Mouse (Mus musculus) midbrain, embryonic 14.5 days (tissue): Measurements from ENCODE around the gene Mplkip. TPM values are rescaled to one million over a fixed set of nuclear protein-coding genes. Genes with fewer than 3 reads are reported as not detected.

Experiments
- ATAC-seq: fragments of 200-750 bp; cut with Nextera tagmentation; 2 replicates; pipeline ENCODE4 v1.8.0; 2017; ENCODE audit warnings: moderate number of reproducible peaks, moderate library complexity; ENCODE audit not compliant: low FRiP score, low TSS enrichment
- DNase-seq: peaks from one replicate; pipeline ENCODE4 v3.0.0-alpha.2; 2015
- H3K27ac ChIP-seq: fragments of 300-500 bp; sonication (generic); replicated peaks from 2 replicates; pipeline ENCODE4 v1.5.1; 2014; ENCODE audit warnings: mild to moderate bottlenecking, low read depth, low read length, moderate library complexity
- H3K27me3 ChIP-seq: fragments of 300-500 bp; sonication (generic); 2 replicates; pipeline ENCODE4 v1.6.1; 2014; ENCODE audit warnings: low read length, control low read depth, mixed read lengths; ENCODE audit not compliant: control insufficient read depth, insufficient read depth
- H3K36me3 ChIP-seq: fragments of 300-500 bp; sonication (generic); 2 replicates; pipeline ENCODE4 v1.6.1; 2014; ENCODE audit warnings: low read length, control low read depth; ENCODE audit not compliant: control insufficient read depth, insufficient read depth
- H3K4me1 ChIP-seq: fragments of 300-500 bp; sonication (generic); 2 replicates; pipeline ENCODE4 v1.6.1; 2014; ENCODE audit warnings: mild to moderate bottlenecking, antibody characterized with exemption, low read length, control low read depth; ENCODE audit not compliant: control insufficient read depth, insufficient read depth
- H3K4me2 ChIP-seq: fragments of 300-500 bp; sonication (generic); 2 replicates; pipeline ENCODE4 v1.6.1; 2014; ENCODE audit warnings: mild to moderate bottlenecking, low read length, moderate library complexity
- H3K4me3 ChIP-seq: fragments of 300-500 bp; sonication (generic); replicated peaks from 2 replicates; pipeline ENCODE4 v1.5.1; 2014; ENCODE audit warnings: low read depth, low read length
- H3K9ac ChIP-seq: fragments of 300-500 bp; sonication (generic); replicated peaks from 2 replicates; pipeline ENCODE4 v1.6.1; 2014; ENCODE audit warnings: mild to moderate bottlenecking, low read length, moderate library complexity
- H3K9me3 ChIP-seq: fragments of 300-500 bp; sonication (generic); 2 replicates; pipeline ENCODE4 v1.6.1; 2016; ENCODE audit warnings: low read length, control low read depth, mixed read lengths; ENCODE audit not compliant: control insufficient read depth
- WGBS: fragments of 180-500 bp; shearing (Covaris S2); extraction: QIAGEN DNeasy Blood & Tissue Kit; methylation state at CpG from one replicate; pipeline ENCODE4 v1.1.7; 2014; 5-methylcytosine and 5-hydroxymethylcytosine counted together
- microRNA counts: library from miRNA; unstranded; fragments of <30 nt; microRNA quantifications from one replicate; lab custom pipeline; 2016
- microRNA-seq: library from miRNA; unstranded; fragments of <30 nt; microRNA quantifications from one replicate; pipeline ENCODE4, GENCODE M21; 2016
- polyA plus RNA-seq: library from polyadenylated mRNA; unstranded; fragments of >200 nt; fragmentation: Nextera tagmentation; extraction: Ambion mirVana; gene quantifications from 2 replicates; pipeline ENCODE4 v1.2.1, GENCODE M21; 2014

The Mplkip gene
- polyA plus RNA-seq, 1 experiment from 2014 or later, result 49.3 TPM

GRCm38 (mm10) chr13:17728798-17729197 lies 33.8 kb downstream of the Mplkip start:
- no peak overlapping the region for H3K4me3 ChIP-seq
- no peak for ATAC-seq
- peaks cover 19% of the 10 kb centered on the region for H3K36me3 ChIP-seq

More at GRCm38 (mm10) chr13:17728798-17729197, 33.8 kb downstream of the Mplkip start:
- Histone ChIP-seq H3K4me1 (no peaks in the 10 kb centered on the region), H3K9ac (no peak overlapping the region), H3K9me3 (no peaks in the 10 kb centered on the region), H3K27ac (no peak overlapping the region), H3K4me2 (no peak overlapping the region), H3K27me3 (no peaks in the 10 kb centered on the region)
- WGBS, result 95% methylated on average over 3 of the region's 3 CpGs
- DNase-seq, result no peak

MicroRNA genes within 50 kb of the gene (microRNA counts, 519-probe panel; counts per million panel counts)
- microRNA mmu-miR-466i (lab: Ali Mortazavi, UCI), result not detected

Small RNA genes lying within 50 kb of the gene (microRNA-seq; reads per million reads assigned to microRNA genes)
- gene Mir466i, result not detected

Other genes with a start within 250 kb of the Mplkip start
- 1.9 and 2.1 TPM in 2 replicates for gene Sugct, start 361 bp downstream of the Mplkip start, polyA plus RNA-seq
- 21.0 and 21.1 TPM in 2 replicates for gene Cdk13, start 109.9 kb downstream of the Mplkip start, polyA plus RNA-seq
- gene Rala, start 249.0 kb downstream of the Mplkip start, polyA plus RNA-seq, result 189 and 220 TPM in 2 replicates